Comparison of ENCODE assay signal across 10 mouse cellular contexts in genomic region chr4:123594381-123594806, GRCm38 (mm10).
DNase-seq lines count a peak whose midpoint lies in the region; ATAC-seq and TF ChIP-seq lines count a peak whose summit lies in the region.
"Had no signal": no experiment of that assay in that cellular context is flagged by ENCODE, and none has a peak within 500 bp of the region (broad histone marks: within the 10 kb centered on the region; RNA-seq: fewer than 3 reads in every experiment).

No protein-coding gene starts in this region.

- H3K36me3 ChIP-seq in heart, embryonic 13.5 days: no peaks in the 10 kb centered on the region
- H3K36me3 ChIP-seq in forebrain, postnatal 0 days (ENCODE audit: insufficient read depth): no peaks in the 10 kb centered on the region
- H3K36me3 ChIP-seq in midbrain, embryonic 11.5 days (ENCODE audit: control insufficient read depth, insufficient read depth, low read length): no peaks in the 10 kb centered on the region

- H3K27ac ChIP-seq in heart, embryonic 13.5 days (replicated peaks): peak overlapping the region; percentile 76
- H3K27ac ChIP-seq in forebrain, postnatal 0 days (ENCODE audit: low read depth, low read length): peak overlapping the region; percentile 29; the same call in 1 of the 2 replicates
- H3K27ac ChIP-seq in midbrain, embryonic 11.5 days (ENCODE audit: low read depth, low read length): peak overlapping the region; percentile 50

- H3K9ac ChIP-seq in heart, embryonic 13.5 days: peak overlapping the region; percentile 50
- H3K9ac ChIP-seq in forebrain, postnatal 0 days: no peak overlapping the region
- no peak overlapping the region for H3K9ac ChIP-seq in midbrain, embryonic 11.5 days (ENCODE audit: low read length)

- no peaks in the 10 kb centered on the region for H3K9me3 ChIP-seq in heart, embryonic 13.5 days
- no peaks in the 10 kb centered on the region for H3K9me3 ChIP-seq in forebrain, postnatal 0 days (ENCODE audit: low read length)
- no peaks in the 10 kb centered on the region for H3K9me3 ChIP-seq in midbrain, embryonic 11.5 days (ENCODE audit: control insufficient read depth, low read length)

- DNase-seq in heart, adult 9 months (ENCODE audit: low spot score in 2 of 2): no peak
- DNase-seq in brain, embryonic 14.5 days (ENCODE audit: low read depth): peak; percentile 85
- DNase-seq in forebrain, postnatal 0 days: no peak
- DNase-seq in midbrain, embryonic 11.5 days (ENCODE audit: low spot score, missing footprints): peak; percentile 90
- DNase-seq in ovary, adult 18-20 months (ENCODE audit: low spot score): no peak
- DNase-seq in adrenal gland, postnatal 36 days: no peak
- no peak for DNase-seq in thymus, postnatal 0 days (ENCODE audit: low spot score)
- DNase-seq: adrenal gland, adult 8-10 months had no signal

- peaks cover 69% of the 10 kb centered on the region for H3K4me1 ChIP-seq in heart, embryonic 13.5 days
- peaks cover 20% of the 10 kb centered on the region for H3K4me1 ChIP-seq in forebrain, postnatal 0 days (ENCODE audit: insufficient read depth)
- H3K4me1 ChIP-seq in midbrain, embryonic 11.5 days (ENCODE audit: control insufficient read depth, insufficient read depth, low read length): peaks cover 29% of the 10 kb centered on the region

- no peak overlapping the region for H3K4me3 ChIP-seq in heart, embryonic 13.5 days
- no peak overlapping the region for H3K4me3 ChIP-seq in forebrain, postnatal 0 days (ENCODE audit: low read depth, low read length)
- H3K4me3 ChIP-seq in midbrain, embryonic 11.5 days (ENCODE audit: low read depth, low read length): no peak overlapping the region
- H3K4me3 ChIP-seq: erythroblast, embryonic 14.5 days had no signal

- WGBS in heart, embryonic 13.5 days: 28% methylated on average over 5 of the region's 5 CpGs
- WGBS in forebrain, postnatal 0 days: 27% methylated on average over 5 of the region's 5 CpGs
- 41% methylated on average over 5 of the region's 5 CpGs for WGBS in midbrain, embryonic 11.5 days

- no peaks in the 10 kb centered on the region for H3K27me3 ChIP-seq in heart, embryonic 13.5 days (replicated peaks)
- no peaks in the 10 kb centered on the region for H3K27me3 ChIP-seq in forebrain, postnatal 0 days (ENCODE audit: insufficient read depth, low read length)
- no peaks in the 10 kb centered on the region for H3K27me3 ChIP-seq in midbrain, embryonic 11.5 days (ENCODE audit: control insufficient read depth, insufficient read depth, low read length)

- no peak for ATAC-seq in heart, embryonic 13.5 days (ENCODE audit: extremely low read depth, insufficient number of reproducible peaks, low FRiP score, low TSS enrichment)
- peak; percentile 72 for ATAC-seq in forebrain, postnatal 0 days
- ATAC-seq in midbrain, embryonic 11.5 days (ENCODE audit: low FRiP score): peak; percentile 73

- H3K4me2 ChIP-seq in heart, embryonic 13.5 days: peak overlapping the region; percentile 31
- 0 out of 2 replicates have a peak overlapping the region, but pooled peaks have one; percentile 1 for H3K4me2 ChIP-seq in forebrain, postnatal 0 days (ENCODE audit: low read depth)
- H3K4me2 ChIP-seq in midbrain, embryonic 11.5 days: 0 out of 2 replicates have a peak overlapping the region, but pooled peaks have one; percentile 2

- TF ChIP-seq POLR2A in brain, embryonic 14.5 days (IDR thresholded peaks at IDR 0.05; ENCODE audit: borderline replicate concordance, extremely low read depth, insufficient read depth, insufficient read length, poor library complexity, severe bottlenecking): no peak

- no peak for TF ChIP-seq CTCF in brain, embryonic 14.5 days (IDR thresholded peaks at IDR 0.05; ENCODE audit: borderline replicate concordance, extremely low read depth, insufficient read depth, insufficient read length)
- TF ChIP-seq CTCF in forebrain, postnatal 0 days (IDR thresholded peaks at IDR 0.05; ENCODE audit: low read depth): no peak

Comparison
In these comparisons a context has a peak if more than half of its experiments do, and no peak if none do; other contexts are left out.
1. DNase-seq: peak in brain, embryonic 14.5 days (single experiment) and midbrain, embryonic 11.5 days (single experiment); none in heart, adult 9 months (0 of 2), forebrain, postnatal 0 days (single experiment), ovary, adult 18-20 months (single experiment), adrenal gland, postnatal 36 days (0 of 2) and thymus, postnatal 0 days (single experiment).
2. Peak in every context shown above with its lines, with median percentiles within 50 percentile points of each other: H3K27ac ChIP-seq and H3K4me2 ChIP-seq.